Mouse (Mus musculus) hindlimb bud, embryonic 11.5 days (tissue): ENCODE measurements around the gene Vps8.

Source experiments
- DNase-seq: peaks from one replicate; pipeline ENCODE4 v3.0.0-alpha.2; 2012; ENCODE audit warnings: low read depth, low spot score; ENCODE audit errors: extremely low spot score

The Vps8 gene

GRCm38 (mm10) chr16:21470416-21470815, 47.5 kb downstream of the Vps8 start:
- DNase-seq, result no peak

GRCm38 (mm10) chr16:21477074-21477473, 54.2 kb downstream of the Vps8 start:
- DNase-seq, result no peak

GRCm38 (mm10) chr16:21478376-21478775, 55.5 kb downstream of the Vps8 start:
- DNase-seq, result no peak

GRCm38 (mm10) chr16:21483803-21484202, 60.9 kb downstream of the Vps8 start:
- DNase-seq, result no peak

- DNase-seq, result no peak
Observed at GRCm38 (mm10) chr16:21485716-21486115, 62.8 kb downstream of the Vps8 start.

GRCm38 (mm10) chr16:21488413-21488812, 65.5 kb downstream of the Vps8 start:
- DNase-seq, result peak; percentile 3

- DNase-seq, result no peak
Observed at GRCm38 (mm10) chr16:21492346-21492745, 69.4 kb downstream of the Vps8 start.

- DNase-seq, result no peak
Observed at GRCm38 (mm10) chr16:21492894-21493293, 70.0 kb downstream of the Vps8 start.

- no peak for DNase-seq
Observed at GRCm38 (mm10) chr16:21494681-21495080, 71.8 kb downstream of the Vps8 start.

GRCm38 (mm10) chr16:21496799-21497198, 73.9 kb downstream of the Vps8 start:
- DNase-seq, result no peak

GRCm38 (mm10) chr16:21497627-21498026, 74.7 kb downstream of the Vps8 start:
- DNase-seq, result no peak

- no peak for DNase-seq
Observed at GRCm38 (mm10) chr16:21498984-21499383, 76.1 kb downstream of the Vps8 start.

GRCm38 (mm10) chr16:21499656-21500055, 76.7 kb downstream of the Vps8 start:
- DNase-seq, result no peak

- DNase-seq, result no peak
Observed at GRCm38 (mm10) chr16:21518833-21519232, 95.9 kb downstream of the Vps8 start.

- no peak for DNase-seq
Observed at GRCm38 (mm10) chr16:21519785-21520184, 96.9 kb downstream of the Vps8 start.

- no peak for DNase-seq
Observed at GRCm38 (mm10) chr16:21523738-21524137, 100.8 kb downstream of the Vps8 start.

- no peak for DNase-seq
Observed at GRCm38 (mm10) chr16:21525376-21525775, 102.5 kb downstream of the Vps8 start.

GRCm38 (mm10) chr16:21527271-21528007, 104.5 kb downstream of the Vps8 start:
- no peak for DNase-seq

- DNase-seq, result no peak
Observed at GRCm38 (mm10) chr16:21533503-21533902, 110.6 kb downstream of the Vps8 start.

GRCm38 (mm10) chr16:21536240-21537005, 113.5 kb downstream of the Vps8 start:
- DNase-seq, result no peak

- DNase-seq, result no peak
Observed at GRCm38 (mm10) chr16:21537312-21537711, 114.4 kb downstream of the Vps8 start.

GRCm38 (mm10) chr16:21538889-21539288, 116.0 kb downstream of the Vps8 start:
- no peak for DNase-seq
